Mouse (Mus musculus): ENCODE measurements around the gene Gm13420. TPM values are rescaled to one million over a fixed set of nuclear protein-coding genes. Genes with fewer than 3 reads are reported as not detected.

Gm13420 gene
- 0.48 TPM in 1 of 4 replicates, not detected in the others for total RNA-seq (2023; ENCODE audit: inconsistent age)

GRCm38 (mm10) chr2:29751497-29751896 lies at the start of gene Gm13420:
TSS of gene Gm13420 (minus strand) at chr2:29751685.

GRCm38 (mm10) chr2:29787937-29788681 lies 36.6 kb upstream of the Gm13420 start, which contains the start of gene Trub2:
TSS of gene Trub2 (minus strand) at chr2:29788502.

GRCm38 (mm10) chr2:29787104-29787917 lies 35.8 kb upstream of the Gm13420 start, which contains the start of gene Coq4:
TSS of gene Coq4 (plus strand) at chr2:29787493.

Other genes with a start within 250 kb of the Gm13420 start
- gene Rapgef1, start 132.0 kb downstream of the Gm13420 start, total RNA-seq (2023; ENCODE audit: inconsistent age) = 145 to 160 TPM (median 153 TPM) in 4 replicates
- not detected in 4 replicates for gene Gm13547, start 7.6 kb upstream of the Gm13420 start, total RNA-seq (2023; ENCODE audit: inconsistent age)
- gene Coq4, start 35.8 kb upstream of the Gm13420 start, total RNA-seq (2023; ENCODE audit: inconsistent age) = 6.1 to 13.0 TPM (median 7.6 TPM) in 4 replicates
- gene Trub2, start 36.8 kb upstream of the Gm13420 start, total RNA-seq (2023; ENCODE audit: inconsistent age) = 35.3 to 56.4 TPM (median 49.2 TPM) in 4 replicates
- gene Slc27a4, start 50.9 kb upstream of the Gm13420 start, total RNA-seq (2023; ENCODE audit: inconsistent age) = 12.1 to 15.4 TPM (median 13.3 TPM) in 4 replicates
- 36.7 to 52.5 TPM (median 44.9 TPM) in 4 replicates for gene Urm1, start 68.4 kb upstream of the Gm13420 start, total RNA-seq (2023; ENCODE audit: inconsistent age)
- 2.1 to 4.4 TPM (median 2.4 TPM) in 4 replicates for gene Cercam, start 117.5 kb upstream of the Gm13420 start, total RNA-seq (2023; ENCODE audit: inconsistent age)
- 100 to 126 TPM (median 103 TPM) in 4 replicates for gene Odf2, start 137.5 kb upstream of the Gm13420 start, total RNA-seq (2023; ENCODE audit: inconsistent age)
- 67.7 to 79.2 TPM (median 77.4 TPM) in 4 replicates for gene Gle1, start 183.7 kb upstream of the Gm13420 start, total RNA-seq (2023; ENCODE audit: inconsistent age)
- gene Sptan1, start 213.9 kb upstream of the Gm13420 start, total RNA-seq (2023; ENCODE audit: inconsistent age) = 255 to 325 TPM (median 308 TPM) in 4 replicates

Measured in B cell, adult (primary cell).